Mouse (Mus musculus) intestine, embryonic 16.5 days (tissue): ENCODE results near the gene Fyb2. TPM values are rescaled to one million over a fixed set of nuclear protein-coding genes. Genes with fewer than 3 reads are reported as not detected.

ENCODE experiments used
- ATAC-seq: fragments of 200-750 bp; cut with Nextera tagmentation; 2 replicates; pipeline ENCODE4 v1.8.0; 2017; ENCODE audit warnings: moderate TSS enrichment, moderate library complexity
- H3K27ac ChIP-seq: fragments of 300-500 bp; sonication (generic); 2 replicates; pipeline ENCODE4 v1.5.1; 2014; ENCODE audit warnings: mild to moderate bottlenecking, low read length
- H3K27me3 ChIP-seq: fragments of 300-500 bp; sonication (generic); replicated peaks from 2 replicates; pipeline ENCODE4 v1.6.1; 2014; ENCODE audit warnings: low read length, control low read depth, mixed read lengths; ENCODE audit not compliant: control insufficient read depth, insufficient read depth
- H3K36me3 ChIP-seq: fragments of 300-500 bp; sonication (generic); 2 replicates; pipeline ENCODE4 v1.6.1; 2014; ENCODE audit warnings: low read length, control low read depth; ENCODE audit not compliant: control insufficient read depth, insufficient read depth
- H3K4me1 ChIP-seq: fragments of 300-500 bp; sonication (generic); 2 replicates; pipeline ENCODE4 v1.6.1; 2014; ENCODE audit warnings: low read length, control low read depth, mixed read lengths; ENCODE audit not compliant: control insufficient read depth, insufficient read depth
- H3K4me2 ChIP-seq: fragments of 300-500 bp; sonication (generic); 2 replicates; pipeline ENCODE4 v1.6.1; 2014; ENCODE audit warnings: low read depth, low read length, control low read depth
- H3K4me3 ChIP-seq: fragments of 300-500 bp; sonication (generic); 2 replicates; pipeline ENCODE4 v1.5.1; 2014; ENCODE audit warnings: mild to moderate bottlenecking, low read length
- H3K9ac ChIP-seq: fragments of 300-500 bp; sonication (generic); 2 replicates; pipeline ENCODE4 v1.6.1; 2014; ENCODE audit warnings: low read depth, low read length
- H3K9me3 ChIP-seq: fragments of 300-500 bp; sonication (generic); 2 replicates; pipeline ENCODE4 v1.6.1; 2016; ENCODE audit warnings: low read length, control low read depth; ENCODE audit not compliant: control insufficient read depth
- WGBS: fragments of 180-500 bp; shearing (Covaris S2); extraction: QIAGEN DNeasy Blood & Tissue Kit; methylation state at CpG from one replicate; pipeline ENCODE4 v1.1.7; 2014; 5-methylcytosine and 5-hydroxymethylcytosine counted together
- polyA plus RNA-seq: library from polyadenylated mRNA; unstranded; fragments of >200 nt; fragmentation: Nextera tagmentation; extraction: Ambion mirVana; gene quantifications from 2 replicates; pipeline ENCODE4 v1.2.1, GENCODE M21; 2015

Gene Fyb2
- 0.20 and 0.22 TPM in 2 replicates for polyA plus RNA-seq

GRCm38 (mm10) chr4:104913291-104914129 is at the start of gene Fyb2:
Fyb2 (plus strand) TSS chr4:104913456.
- 19% methylated on average over 23 of the region's 23 CpGs for WGBS
- Histone ChIP-seq H3K4me3 (peak within 1 kb of the TSS; percentile 36), H3K9ac (0 out of 2 replicates have a peak within 1 kb of the TSS, but pooled peaks have one; percentile 33), H3K9me3 (no peaks in the 10 kb centered on the region), H3K27me3 (no peaks in the 10 kb centered on the region), H3K27ac (no peak within 1 kb of the TSS), H3K4me2 (peak within 1 kb of the TSS; percentile 56), H3K4me1 (no peaks in the 10 kb centered on the region), H3K36me3 (no peaks in the 10 kb centered on the region)
- peak; percentile 79 for ATAC-seq

- H3K9ac ChIP-seq = no peak overlapping the region
- H3K4me2 ChIP-seq = no peak overlapping the region
- WGBS = 80% methylated on average over 1 of the region's 1 CpGs
- H3K27me3 ChIP-seq = no peaks in the 10 kb centered on the region
- no peaks in the 10 kb centered on the region for H3K36me3 ChIP-seq
- no peaks in the 10 kb centered on the region for H3K4me1 ChIP-seq
- ATAC-seq = no peak
- no peak overlapping the region for H3K4me3 ChIP-seq
- no peaks in the 10 kb centered on the region for H3K9me3 ChIP-seq
- no peak overlapping the region for H3K27ac ChIP-seq
Measured at GRCm38 (mm10) chr4:104864397-104864796, 48.9 kb upstream of the Fyb2 start.

DNA sequence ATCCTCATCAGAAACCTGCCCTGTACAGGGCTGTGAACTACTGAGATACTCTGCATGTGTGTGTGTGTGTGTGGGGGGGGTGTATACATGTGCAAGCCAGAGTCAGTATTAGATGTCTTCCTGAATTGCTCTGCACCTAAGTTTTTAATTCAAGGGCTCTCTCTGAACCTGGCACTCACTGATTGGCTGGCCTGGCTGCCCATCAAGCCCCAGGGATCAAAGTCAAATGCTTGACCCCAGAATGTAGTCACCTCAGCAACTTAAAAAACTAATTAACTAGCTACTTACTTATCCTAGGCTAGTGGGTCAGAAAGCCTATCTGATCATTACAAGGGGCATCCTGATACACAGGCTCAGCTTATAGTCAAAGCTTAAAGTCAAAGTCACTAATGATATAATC is 43.7 kb upstream of the Fyb2 start:
- no peak overlapping the region for H3K4me3 ChIP-seq
- no peaks in the 10 kb centered on the region for H3K4me1 ChIP-seq
- ATAC-seq = no peak
- no peaks in the 10 kb centered on the region for H3K9me3 ChIP-seq
- no peak overlapping the region for H3K27ac ChIP-seq
- no peak overlapping the region for H3K9ac ChIP-seq
- no peak overlapping the region for H3K4me2 ChIP-seq
- H3K27me3 ChIP-seq = no peaks in the 10 kb centered on the region
- no peaks in the 10 kb centered on the region for H3K36me3 ChIP-seq

- no peaks in the 10 kb centered on the region for H3K4me1 ChIP-seq
- H3K4me2 ChIP-seq = no peak overlapping the region
- no peak for ATAC-seq
- H3K27me3 ChIP-seq = no peaks in the 10 kb centered on the region
- no peak overlapping the region for H3K4me3 ChIP-seq
- H3K36me3 ChIP-seq = no peaks in the 10 kb centered on the region
- H3K9me3 ChIP-seq = no peaks in the 10 kb centered on the region
- no peak overlapping the region for H3K9ac ChIP-seq
- 85% methylated on average over 5 of the region's 5 CpGs for WGBS
- no peak overlapping the region for H3K27ac ChIP-seq
Measured at GRCm38 (mm10) chr4:104870196-104870595, 43.1 kb upstream of the Fyb2 start.

DNA sequence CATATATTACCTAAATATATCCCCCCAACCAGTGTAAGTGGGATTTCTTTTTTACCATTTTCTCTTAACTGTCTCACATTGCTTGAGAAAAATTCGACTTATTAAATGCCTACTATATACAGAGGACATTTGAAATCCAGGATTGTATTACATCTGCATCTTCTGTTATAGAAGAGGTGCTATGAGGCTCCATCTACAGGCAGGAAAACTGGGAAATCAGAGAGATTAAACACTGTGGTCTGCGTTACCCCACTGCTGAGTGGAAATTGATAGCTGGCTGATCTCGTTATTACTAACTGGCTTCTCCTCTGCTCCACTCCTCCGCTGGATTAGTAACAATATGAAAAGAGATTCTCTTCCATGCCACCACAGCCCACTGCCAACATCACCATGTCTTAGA is 37.4 kb upstream of the Fyb2 start:
- H3K9me3 ChIP-seq = no peaks in the 10 kb centered on the region

DNA sequence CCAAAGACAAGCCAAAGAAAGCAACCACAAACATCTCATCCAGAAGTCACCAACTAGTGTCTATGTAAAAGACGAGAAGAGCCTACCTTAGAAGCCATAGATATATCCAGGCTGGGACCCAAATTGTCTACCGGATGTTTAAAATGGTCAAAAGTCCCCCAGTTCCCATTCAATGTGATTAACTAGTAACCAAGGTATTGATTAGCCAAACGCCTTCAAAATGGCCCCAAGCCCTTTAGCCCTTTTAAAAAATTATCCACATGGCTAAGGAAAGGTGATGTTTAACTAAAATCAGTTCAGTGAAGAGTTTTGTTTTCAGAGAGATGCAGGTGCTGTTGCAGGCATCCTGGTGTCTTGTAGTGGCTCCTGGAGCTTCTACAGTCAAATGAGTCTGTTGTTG is 36.9 kb upstream of the Fyb2 start, which contains the start of gene C8a:
Gene C8a, minus strand, starts transcription at position 76 of the 400 bp plus-strand sequence.
- H3K4me1 ChIP-seq = no peaks in the 10 kb centered on the region
- no peak within 1 kb of the TSS for H3K4me2 ChIP-seq

More for the DNA sequence above, 37.4 kb upstream of the Fyb2 start:
- no peak overlapping the region for H3K4me2 ChIP-seq
- WGBS = 77% methylated on average over 4 of the region's 4 CpGs
- no peak overlapping the region for H3K27ac ChIP-seq
- ATAC-seq = no peak
- no peaks in the 10 kb centered on the region for H3K36me3 ChIP-seq
- H3K4me1 ChIP-seq = no peaks in the 10 kb centered on the region
- H3K4me3 ChIP-seq = no peak overlapping the region
- H3K27me3 ChIP-seq = no peaks in the 10 kb centered on the region
- no peak overlapping the region for H3K9ac ChIP-seq

DNA sequence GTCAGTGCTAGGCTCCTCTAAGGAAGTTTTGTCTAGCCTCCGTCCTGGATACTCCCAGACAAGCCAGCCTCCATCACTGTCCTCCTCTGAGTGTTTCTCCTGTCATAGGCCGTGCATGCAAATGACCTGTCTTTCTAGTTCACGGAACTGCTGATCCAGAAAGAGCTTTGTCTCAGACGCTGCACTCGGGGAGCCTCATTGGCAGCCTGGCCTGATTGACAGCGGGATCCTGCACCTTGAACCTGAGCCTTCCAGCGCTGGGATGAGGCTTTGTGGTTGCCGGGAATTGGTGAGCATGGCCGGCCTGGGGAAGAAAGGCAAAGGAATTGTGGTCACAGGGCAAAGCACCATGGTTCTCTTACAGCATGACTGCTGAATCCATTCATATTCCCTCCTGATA is 25.8 kb upstream of the Fyb2 start:
- Histone ChIP-seq H3K9me3 (no peaks in the 10 kb centered on the region), H3K4me3 (no peak overlapping the region), H3K36me3 (no peaks in the 10 kb centered on the region), H3K4me1 (no peaks in the 10 kb centered on the region), H3K4me2 (no peak overlapping the region), H3K27ac (no peak overlapping the region), H3K9ac (no peak overlapping the region), H3K27me3 (no peaks in the 10 kb centered on the region)
- ATAC-seq = no peak
- WGBS = 76% methylated on average over 9 of the region's 9 CpGs

More for the DNA sequence above, 36.9 kb upstream of the Fyb2 start, which contains the start of gene C8a:
- no peaks in the 10 kb centered on the region for H3K9me3 ChIP-seq
- no peak for ATAC-seq
- no peaks in the 10 kb centered on the region for H3K36me3 ChIP-seq
- no peak within 1 kb of the TSS for H3K4me3 ChIP-seq
- 76% methylated on average over 3 of the region's 3 CpGs for WGBS
- no peak within 1 kb of the TSS for H3K9ac ChIP-seq
- H3K27ac ChIP-seq = no peak within 1 kb of the TSS
- H3K27me3 ChIP-seq = no peaks in the 10 kb centered on the region

- Histone ChIP-seq H3K27me3 (no peaks in the 10 kb centered on the region), H3K4me3 (no peak overlapping the region), H3K4me1 (no peaks in the 10 kb centered on the region), H3K4me2 (no peak overlapping the region), H3K9ac (no peak overlapping the region), H3K36me3 (no peaks in the 10 kb centered on the region), H3K27ac (no peak overlapping the region), H3K9me3 (no peaks in the 10 kb centered on the region)
- 71% methylated on average over 9 of the region's 9 CpGs for WGBS
- no peak for ATAC-seq
Measured at GRCm38 (mm10) chr4:104888499-104889262, 24.6 kb upstream of the Fyb2 start.

GRCm38 (mm10) chr4:104891708-104892107 is 21.5 kb upstream of the Fyb2 start:
- Histone ChIP-seq H3K9me3 (no peaks in the 10 kb centered on the region), H3K9ac (no peak overlapping the region), H3K4me3 (no peak overlapping the region), H3K27ac (no peak overlapping the region), H3K4me1 (no peaks in the 10 kb centered on the region), H3K4me2 (no peak overlapping the region), H3K27me3 (no peaks in the 10 kb centered on the region), H3K36me3 (no peaks in the 10 kb centered on the region)
- no peak for ATAC-seq
- 79% methylated on average over 7 of the region's 7 CpGs for WGBS
